Mouse (Mus musculus): Measurements from ENCODE around the gene Tfb2m. TPM values are rescaled to one million over a fixed set of nuclear protein-coding genes. Genes with fewer than 3 reads are reported as not detected.

Tfb2m gene
- polyA plus RNA-seq, 1 experiment from 2014 or later, result 33.6 TPM

DNA sequence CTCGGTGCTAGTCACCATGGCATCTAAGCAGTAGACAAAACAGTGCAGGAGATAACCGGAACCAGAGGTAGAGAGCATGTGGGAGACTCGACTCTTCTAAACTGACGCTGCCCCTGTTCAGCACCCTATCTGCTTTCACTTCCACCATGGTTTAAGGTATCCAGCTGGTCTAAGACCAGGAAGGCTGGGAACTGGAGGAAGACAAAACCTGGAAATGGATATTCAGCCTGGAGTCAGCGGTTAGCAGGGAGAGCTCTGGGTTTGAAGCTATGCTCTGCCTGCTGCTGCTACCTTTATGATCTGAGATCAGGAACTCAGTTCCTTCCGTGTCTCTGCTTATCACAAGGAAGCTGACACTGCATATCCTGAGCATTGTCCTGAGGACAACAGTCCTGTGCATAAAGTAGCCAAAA, 36.0 kb upstream of the Tfb2m start:
- no peak overlapping the region for H3K9ac ChIP-seq (ENCODE audit: low read length)
- ATAC-seq (ENCODE audit: low read depth), result no peak
- H3K36me3 ChIP-seq (ENCODE audit: control insufficient read depth, insufficient read depth, low read length), result peaks cover 7% of the 10 kb centered on the region; the same call in 1 of the 2 replicates
- H3K9me3 ChIP-seq (ENCODE audit: control insufficient read depth, low read length), result no peaks in the 10 kb centered on the region
- H3K4me2 ChIP-seq (ENCODE audit: low read depth, low read length), result no peak overlapping the region
- WGBS, result 43% methylated on average over 6 of the region's 6 CpGs
- H3K27ac ChIP-seq (ENCODE audit: low read length), result no peak overlapping the region
- no peaks in the 10 kb centered on the region for H3K27me3 ChIP-seq (ENCODE audit: control insufficient read depth, insufficient read depth, low read depth, low read length)
- no peaks in the 10 kb centered on the region; the same call in 1 of the 2 replicates for H3K4me1 ChIP-seq (replicated peaks; ENCODE audit: control insufficient read depth, insufficient read depth, low read length)
- no peak overlapping the region for H3K4me3 ChIP-seq (ENCODE audit: low read length)

DNA sequence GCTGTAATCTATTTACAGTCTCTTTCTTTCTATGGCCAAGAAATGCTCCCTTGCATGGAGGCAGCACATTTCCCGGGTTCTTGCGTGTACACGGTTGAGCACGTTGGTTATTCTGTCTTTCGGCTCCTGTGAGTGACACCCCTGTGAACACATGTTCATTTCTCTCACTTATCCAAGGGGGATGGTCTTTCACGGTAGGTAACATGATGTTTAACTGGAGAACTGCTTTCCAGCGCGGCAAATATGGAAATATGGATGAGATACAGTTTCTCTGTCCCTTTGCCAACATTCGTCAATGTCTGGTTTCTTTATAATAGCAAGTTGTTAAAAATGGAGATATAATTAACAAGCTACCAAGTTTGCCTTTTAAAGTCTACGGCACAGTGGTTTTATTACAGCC, 35.4 kb upstream of the Tfb2m start:
- Histone ChIP-seq H3K4me1 (replicated peaks; ENCODE audit: control insufficient read depth, insufficient read depth, low read length) (no peaks in the 10 kb centered on the region; the same call in 1 of the 2 replicates), H3K4me2 (ENCODE audit: low read depth, low read length) (no peak overlapping the region), H3K27me3 (ENCODE audit: control insufficient read depth, insufficient read depth, low read depth, low read length) (no peaks in the 10 kb centered on the region), H3K9me3 (ENCODE audit: control insufficient read depth, low read length) (no peaks in the 10 kb centered on the region), H3K27ac (ENCODE audit: low read length) (no peak overlapping the region), H3K36me3 (ENCODE audit: control insufficient read depth, insufficient read depth, low read length) (peaks cover 7% of the 10 kb centered on the region; the same call in 1 of the 2 replicates), H3K4me3 (ENCODE audit: low read length) (no peak overlapping the region), H3K9ac (ENCODE audit: low read length) (no peak overlapping the region)
- 85% methylated on average over 10 of the region's 10 CpGs for WGBS
- ATAC-seq (ENCODE audit: low read depth), result no peak

DNA sequence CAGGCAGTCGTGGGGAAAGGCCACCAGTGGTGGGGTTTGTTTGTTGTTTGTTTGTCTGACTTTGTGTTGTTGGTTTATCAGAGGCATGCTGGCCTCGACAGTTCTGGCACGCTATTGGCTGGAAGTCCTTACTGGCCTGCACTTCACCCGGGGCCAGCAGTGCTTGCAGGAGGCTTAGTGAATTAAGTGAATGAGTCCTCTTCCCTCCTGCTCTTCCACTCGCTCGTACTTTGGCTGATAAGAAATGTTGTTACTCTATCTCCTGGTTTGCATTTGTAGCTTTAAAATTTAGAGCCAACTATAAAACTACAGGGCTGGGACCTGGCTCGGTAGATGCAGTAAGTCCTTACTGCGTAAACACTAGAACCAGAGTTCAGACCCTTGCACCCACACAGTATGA, 34.1 kb upstream of the Tfb2m start:
- Histone ChIP-seq H3K4me3 (ENCODE audit: low read length) (no peak overlapping the region), H3K9me3 (ENCODE audit: control insufficient read depth, low read length) (no peaks in the 10 kb centered on the region), H3K4me2 (ENCODE audit: low read depth, low read length) (no peak overlapping the region), H3K9ac (ENCODE audit: low read length) (no peak overlapping the region), H3K36me3 (ENCODE audit: control insufficient read depth, insufficient read depth, low read length) (peaks cover 7% of the 10 kb centered on the region; the same call in 1 of the 2 replicates), H3K27me3 (ENCODE audit: control insufficient read depth, insufficient read depth, low read depth, low read length) (no peaks in the 10 kb centered on the region), H3K27ac (ENCODE audit: low read length) (no peak overlapping the region), H3K4me1 (replicated peaks; ENCODE audit: control insufficient read depth, insufficient read depth, low read length) (no peaks in the 10 kb centered on the region; the same call in 1 of the 2 replicates)
- no peak for ATAC-seq (ENCODE audit: low read depth)
- WGBS, result 57% methylated on average over 8 of the region's 8 CpGs

DNA sequence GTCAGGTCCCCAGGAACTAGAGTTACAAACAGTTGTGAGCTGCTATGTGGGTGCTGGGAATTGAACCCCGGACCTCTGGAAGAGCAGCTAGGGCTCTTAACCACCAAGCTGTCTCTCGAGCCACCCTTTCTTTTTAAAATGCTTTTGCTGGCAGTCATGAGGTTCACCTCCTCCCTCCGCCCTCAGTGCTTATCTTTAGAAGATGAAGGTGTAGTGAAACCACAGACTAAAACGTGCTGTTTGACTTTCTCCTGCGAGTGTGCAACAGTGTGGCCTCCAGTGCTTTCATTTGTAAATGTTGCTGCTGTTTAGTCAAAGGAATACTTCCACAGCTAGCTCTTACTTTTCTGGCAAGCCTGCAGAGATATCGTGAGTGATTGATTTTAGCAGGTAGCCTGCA, 32.6 kb upstream of the Tfb2m start:
- WGBS, result 51% methylated on average over 6 of the region's 6 CpGs
- H3K36me3 ChIP-seq (ENCODE audit: control insufficient read depth, insufficient read depth, low read length), result peaks cover 7% of the 10 kb centered on the region; the same call in 1 of the 2 replicates
- H3K4me3 ChIP-seq (ENCODE audit: low read length), result no peak overlapping the region
- no peaks in the 10 kb centered on the region for H3K9me3 ChIP-seq (ENCODE audit: control insufficient read depth, low read length)
- H3K9ac ChIP-seq (ENCODE audit: low read length), result no peak overlapping the region
- H3K27me3 ChIP-seq (ENCODE audit: control insufficient read depth, insufficient read depth, low read depth, low read length), result no peaks in the 10 kb centered on the region
- no peak overlapping the region for H3K4me2 ChIP-seq (ENCODE audit: low read depth, low read length)
- peaks cover 2% of the 10 kb centered on the region; the same call in 1 of the 2 replicates for H3K4me1 ChIP-seq (replicated peaks; ENCODE audit: control insufficient read depth, insufficient read depth, low read length)
- H3K27ac ChIP-seq (ENCODE audit: low read length), result no peak overlapping the region
- ATAC-seq (ENCODE audit: low read depth), result no peak

DNA sequence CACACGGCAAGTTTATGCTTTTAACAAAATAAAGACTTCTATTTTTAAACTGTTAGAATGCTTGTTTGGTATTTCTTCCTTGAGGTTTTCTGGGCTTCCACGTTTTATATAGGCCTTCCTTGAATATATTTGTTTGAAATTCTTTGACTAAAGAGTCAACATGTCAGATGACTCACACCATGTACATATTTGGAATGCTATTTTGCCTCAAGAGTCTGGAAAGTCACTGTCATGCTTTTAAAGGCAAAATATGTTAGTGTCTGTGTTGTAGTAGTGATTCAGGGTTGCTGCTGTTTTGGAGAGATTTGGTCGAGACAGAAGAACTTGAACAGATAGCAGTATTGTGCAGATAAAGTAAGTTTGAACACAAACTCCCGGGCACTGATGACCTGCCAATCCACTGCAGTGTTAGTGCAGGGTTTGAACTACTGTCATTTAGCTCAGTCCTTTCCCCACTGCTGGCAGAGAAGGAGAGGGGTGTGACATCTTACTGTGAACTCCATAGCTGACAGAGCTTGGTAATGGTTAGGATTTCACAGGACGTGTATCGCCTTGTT, 27.7 kb upstream of the Tfb2m start:
- Histone ChIP-seq H3K4me1 (replicated peaks; ENCODE audit: control insufficient read depth, insufficient read depth, low read length) (peaks cover 13% of the 10 kb centered on the region), H3K9me3 (ENCODE audit: control insufficient read depth, low read length) (no peaks in the 10 kb centered on the region), H3K27me3 (ENCODE audit: control insufficient read depth, insufficient read depth, low read depth, low read length) (no peaks in the 10 kb centered on the region), H3K27ac (ENCODE audit: low read length) (no peak overlapping the region), H3K9ac (ENCODE audit: low read length) (no peak overlapping the region), H3K4me3 (ENCODE audit: low read length) (no peak overlapping the region), H3K4me2 (ENCODE audit: low read depth, low read length) (no peak overlapping the region), H3K36me3 (ENCODE audit: control insufficient read depth, insufficient read depth, low read length) (no peaks in the 10 kb centered on the region)
- no peak for ATAC-seq (ENCODE audit: low read depth)
- WGBS, result 57% methylated on average over 6 of the region's 6 CpGs

DNA sequence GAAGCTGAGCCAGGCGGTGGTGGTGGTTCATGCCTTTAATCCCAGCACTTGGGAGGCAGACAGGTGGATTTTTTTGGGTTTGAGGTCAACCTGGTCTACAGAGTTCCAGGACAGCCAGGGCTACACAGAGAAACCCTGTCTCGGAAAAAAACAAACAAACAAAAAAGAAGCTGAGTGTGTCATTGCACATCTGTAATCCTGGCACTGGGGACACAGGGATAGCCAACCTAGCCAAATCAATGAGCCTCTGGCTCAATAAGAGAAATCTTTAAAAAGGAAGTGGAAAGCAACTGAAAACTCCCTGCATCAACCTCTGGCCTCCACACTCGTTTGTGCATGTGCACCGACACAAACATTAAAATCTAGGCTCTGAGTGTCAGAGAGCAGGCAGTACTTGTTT, 25.6 kb upstream of the Tfb2m start:
- WGBS, result 74% methylated on average over 4 of the region's 4 CpGs
- Histone ChIP-seq H3K27ac (ENCODE audit: low read length) (no peak overlapping the region), H3K4me1 (replicated peaks; ENCODE audit: control insufficient read depth, insufficient read depth, low read length) (peaks cover 26% of the 10 kb centered on the region), H3K9ac (ENCODE audit: low read length) (no peak overlapping the region), H3K36me3 (ENCODE audit: control insufficient read depth, insufficient read depth, low read length) (no peaks in the 10 kb centered on the region), H3K4me3 (ENCODE audit: low read length) (no peak overlapping the region), H3K27me3 (ENCODE audit: control insufficient read depth, insufficient read depth, low read depth, low read length) (no peaks in the 10 kb centered on the region), H3K9me3 (ENCODE audit: control insufficient read depth, low read length) (no peaks in the 10 kb centered on the region), H3K4me2 (ENCODE audit: low read depth, low read length) (no peak overlapping the region)
- ATAC-seq (ENCODE audit: low read depth), result no peak

DNA sequence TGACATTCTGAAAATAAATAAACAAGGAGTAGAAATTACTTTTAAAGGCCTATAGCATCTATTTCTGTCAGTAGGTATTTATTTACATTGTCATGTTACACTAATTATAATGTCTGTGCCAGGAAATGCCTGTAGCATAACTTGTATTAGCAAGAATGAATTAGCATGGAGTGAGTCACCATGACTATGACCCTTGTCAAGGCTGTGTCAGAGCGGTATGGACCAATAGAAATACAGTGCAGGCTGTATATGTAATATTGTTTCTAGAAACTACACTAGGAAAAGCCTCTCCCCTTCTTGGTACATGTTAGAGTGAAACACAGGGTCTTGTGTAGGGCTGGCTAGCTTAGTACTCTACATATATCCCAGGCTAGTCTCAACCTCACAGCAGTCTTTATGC, 24.4 kb upstream of the Tfb2m start:
- Histone ChIP-seq H3K27ac (ENCODE audit: low read length) (no peak overlapping the region), H3K4me1 (replicated peaks; ENCODE audit: control insufficient read depth, insufficient read depth, low read length) (peaks cover 26% of the 10 kb centered on the region), H3K4me3 (ENCODE audit: low read length) (no peak overlapping the region), H3K36me3 (ENCODE audit: control insufficient read depth, insufficient read depth, low read length) (no peaks in the 10 kb centered on the region), H3K9me3 (ENCODE audit: control insufficient read depth, low read length) (no peaks in the 10 kb centered on the region), H3K4me2 (ENCODE audit: low read depth, low read length) (no peak overlapping the region), H3K27me3 (ENCODE audit: control insufficient read depth, insufficient read depth, low read depth, low read length) (no peaks in the 10 kb centered on the region), H3K9ac (ENCODE audit: low read length) (no peak overlapping the region)
- no peak for ATAC-seq (ENCODE audit: low read depth)
- 65% methylated on average over 1 of the region's 1 CpGs for WGBS

DNA sequence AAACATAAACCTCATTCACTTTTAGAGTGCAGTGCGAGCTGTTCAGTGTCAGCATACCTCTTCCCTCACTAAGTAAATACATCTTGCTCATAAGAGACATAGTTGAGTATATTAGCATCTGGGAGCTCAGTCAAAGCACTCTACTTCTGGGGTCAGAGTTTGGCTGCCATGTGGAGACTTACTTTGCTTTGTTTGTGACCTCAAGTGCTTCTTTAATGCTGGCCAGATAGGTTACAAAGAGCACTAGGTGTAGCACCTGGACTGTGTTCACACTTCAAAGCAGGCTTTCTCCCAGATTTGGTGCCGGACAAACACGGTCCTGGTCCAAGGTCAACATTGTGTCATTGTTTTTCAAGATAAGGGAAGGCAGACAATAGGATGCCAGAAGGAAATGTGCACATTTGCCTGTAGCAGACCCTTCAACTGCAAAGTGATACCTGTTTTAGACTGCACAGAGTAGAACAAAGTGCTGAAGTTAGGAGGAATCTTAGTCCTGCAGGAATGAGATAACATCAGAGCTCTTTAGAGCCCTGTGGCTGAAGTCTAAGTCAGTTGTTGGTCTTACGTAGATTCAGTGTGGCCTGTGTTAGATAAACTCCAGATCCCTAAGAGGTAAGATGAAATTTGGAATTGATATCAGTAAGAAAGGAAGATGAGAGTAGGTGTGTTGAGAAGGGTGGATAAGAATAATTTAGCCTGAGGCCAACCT, 22.8 kb upstream of the Tfb2m start:
- Histone ChIP-seq H3K4me1 (replicated peaks; ENCODE audit: control insufficient read depth, insufficient read depth, low read length) (peaks cover 24% of the 10 kb centered on the region), H3K27me3 (ENCODE audit: control insufficient read depth, insufficient read depth, low read depth, low read length) (no peaks in the 10 kb centered on the region), H3K9ac (ENCODE audit: low read length) (no peak overlapping the region), H3K4me2 (ENCODE audit: low read depth, low read length) (no peak overlapping the region), H3K4me3 (ENCODE audit: low read length) (no peak overlapping the region), H3K36me3 (ENCODE audit: control insufficient read depth, insufficient read depth, low read length) (no peaks in the 10 kb centered on the region), H3K27ac (ENCODE audit: low read length) (peak overlapping the region; percentile 84), H3K9me3 (ENCODE audit: control insufficient read depth, low read length) (no peaks in the 10 kb centered on the region)
- WGBS, result 41% methylated on average over 4 of the region's 4 CpGs
- peak; percentile 77 for ATAC-seq (ENCODE audit: low read depth)

DNA sequence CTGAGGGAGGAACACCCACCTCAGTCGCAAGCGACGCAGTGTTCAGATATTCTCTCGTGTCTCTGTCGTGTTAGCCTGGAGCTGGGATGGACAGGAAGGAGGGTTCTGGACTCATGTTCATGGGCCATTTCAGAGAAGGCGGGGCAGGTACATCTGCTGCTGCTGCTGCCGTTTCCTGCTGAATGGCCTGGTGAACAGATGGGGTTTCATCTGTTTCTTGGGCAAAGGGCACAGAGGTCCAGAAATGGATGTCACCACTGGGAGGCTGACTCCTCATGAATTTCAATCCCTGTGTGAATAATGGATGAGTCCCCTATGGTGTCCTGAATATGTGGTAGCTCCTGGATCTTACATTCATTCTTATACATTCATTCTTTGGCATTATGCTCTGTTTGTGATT, 21.5 kb upstream of the Tfb2m start:
- H3K27me3 ChIP-seq (ENCODE audit: control insufficient read depth, insufficient read depth, low read depth, low read length), result no peaks in the 10 kb centered on the region
- H3K4me3 ChIP-seq (ENCODE audit: low read length), result no peak overlapping the region
- H3K9ac ChIP-seq (ENCODE audit: low read length), result no peak overlapping the region
- ATAC-seq (ENCODE audit: low read depth), result no peak
- H3K9me3 ChIP-seq (ENCODE audit: control insufficient read depth, low read length), result no peaks in the 10 kb centered on the region
- H3K4me2 ChIP-seq (ENCODE audit: low read depth, low read length), result no peak overlapping the region
- 61% methylated on average over 7 of the region's 7 CpGs for WGBS
- H3K27ac ChIP-seq (ENCODE audit: low read length), result no peak overlapping the region
- no peaks in the 10 kb centered on the region for H3K36me3 ChIP-seq (ENCODE audit: control insufficient read depth, insufficient read depth, low read length)
- peaks cover 24% of the 10 kb centered on the region for H3K4me1 ChIP-seq (replicated peaks; ENCODE audit: control insufficient read depth, insufficient read depth, low read length)

All from lung, embryonic 16.5 days (tissue).